Mouse (Mus musculus) megakaryocyte, embryonic 14.5 days (primary cell): ENCODE results near the gene Olfr1471.
"Not testable (repeated sequence)": the region's sequence is repeated elsewhere in the genome, so short reads cannot be mapped to it uniquely, and the experiment has no call there.

ENCODE experiments used
- FLI1 ChIP-seq: IDR thresholded peaks from 2 replicates; pipeline ENCODE4 v1.6.1; 2012; ENCODE audit warnings: low read length, inconsistent platforms, mixed read lengths
- GATA1 ChIP-seq: IDR thresholded peaks from 3 replicates; pipeline ENCODE4 v1.6.1; 2012; ENCODE audit warnings: mixed read lengths, low read length, inconsistent platforms, borderline replicate concordance

DNA sequence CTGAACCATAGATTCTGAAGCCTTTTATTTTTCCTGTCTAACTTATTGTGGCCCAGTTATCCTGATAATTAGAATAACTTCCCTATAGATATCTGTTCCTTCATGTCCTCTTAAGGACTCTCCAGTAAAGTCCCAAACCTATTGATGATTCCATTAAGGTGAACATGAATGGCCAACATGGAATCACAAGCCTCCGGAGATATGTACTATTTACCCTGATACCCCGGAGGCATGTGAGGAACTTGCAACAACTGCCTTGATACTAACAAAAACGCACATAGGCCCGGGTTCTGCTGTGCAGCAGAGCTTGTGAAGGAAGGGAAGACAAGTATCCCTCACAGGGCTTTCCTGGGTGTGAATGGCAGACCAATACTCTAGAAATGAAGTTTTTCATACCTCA lies 26.1 kb downstream of the Olfr1471 start, which contains the start of gene Olfr1474:
- TF ChIP-seq GATA1, FLI1: not testable (repeated sequence)
